Mouse (Mus musculus) hindbrain, embryonic 13.5 days (tissue): ENCODE measurements at regions not wholly inside any gene's neighbourhood (a gene's known extent, or its start where the extent isn't known, plus 50 kb on each side); places are given as distances from the start of the nearest gene placed in this dataset.

Experiments used
- ATAC-seq: fragments of 200-750 bp; cut with Nextera tagmentation; 2 replicates; pipeline ENCODE4 v1.8.0; 2017; ENCODE audit warnings: moderate TSS enrichment; ENCODE audit not compliant: low FRiP score
- H3K27ac ChIP-seq: fragments of 300-500 bp; sonication (generic); 2 replicates; pipeline ENCODE4 v1.5.1; 2015; ENCODE audit warnings: inconsistent platforms, mild to moderate bottlenecking, moderate library complexity
- H3K27me3 ChIP-seq: fragments of 300-500 bp; sonication (generic); 2 replicates; pipeline ENCODE4 v1.6.1; 2015; ENCODE audit warnings: mild to moderate bottlenecking, inconsistent platforms
- H3K36me3 ChIP-seq: fragments of 300-500 bp; sonication (generic); 2 replicates; pipeline ENCODE4 v1.6.1; 2015; ENCODE audit warnings: mild to moderate bottlenecking, inconsistent platforms
- H3K4me1 ChIP-seq: fragments of 300-500 bp; sonication (generic); replicated peaks from 2 replicates; pipeline ENCODE4 v1.6.1; 2015; ENCODE audit warnings: inconsistent platforms
- H3K4me2 ChIP-seq: fragments of 300-500 bp; sonication (generic); 2 replicates; pipeline ENCODE4 v1.6.1; 2015; ENCODE audit warnings: inconsistent platforms, mild to moderate bottlenecking, moderate library complexity
- H3K4me3 ChIP-seq: fragments of 300-500 bp; sonication (generic); 2 replicates; pipeline ENCODE4 v1.5.1; 2015; ENCODE audit warnings: mild to moderate bottlenecking, inconsistent platforms
- H3K9ac ChIP-seq: fragments of 300-500 bp; sonication (generic); 2 replicates; pipeline ENCODE4 v1.6.1; 2015; ENCODE audit warnings: mild to moderate bottlenecking, inconsistent platforms
- H3K9me3 ChIP-seq: fragments of 300-500 bp; sonication (generic); 2 replicates; pipeline ENCODE4 v1.6.1; 2016; ENCODE audit warnings: inconsistent platforms
- WGBS: fragments of 180-500 bp; shearing (Covaris S2); methylation state at CpG from one replicate; pipeline ENCODE4 v1.1.7; 2015; 5-methylcytosine and 5-hydroxymethylcytosine counted together

DNA sequence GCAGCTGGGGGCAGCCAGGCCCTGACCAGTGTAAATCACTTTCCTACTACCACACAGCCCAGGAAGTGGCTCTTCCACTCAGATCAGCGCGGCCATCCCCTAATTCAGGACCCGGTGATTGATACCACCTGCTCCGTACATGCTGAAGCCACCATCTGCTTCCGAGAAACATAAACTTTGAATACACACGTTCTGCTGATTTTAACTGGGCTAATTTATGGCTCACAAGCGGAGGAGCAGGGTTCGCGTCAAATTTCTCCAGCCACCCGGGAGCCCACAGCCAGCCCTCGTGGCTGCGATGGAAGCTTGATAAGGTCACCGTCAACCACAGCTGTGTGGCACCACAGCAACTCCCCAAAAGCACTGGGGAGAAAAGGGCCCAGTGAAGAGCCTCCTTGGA lies 72.0 kb upstream of the Nkx1-1 start:
- peaks cover 26% of the 10 kb centered on the region for H3K4me1 ChIP-seq
- 49% methylated on average over 13 of the region's 13 CpGs for WGBS
- H3K4me3 ChIP-seq: no peak overlapping the region
- no peak overlapping the region for H3K4me2 ChIP-seq
- no peaks in the 10 kb centered on the region for H3K36me3 ChIP-seq
- peaks cover 68% of the 10 kb centered on the region for H3K27me3 ChIP-seq
- ATAC-seq: no peak
- H3K9me3 ChIP-seq: no peaks in the 10 kb centered on the region
- H3K9ac ChIP-seq: no peak overlapping the region
- no peak overlapping the region for H3K27ac ChIP-seq

DNA sequence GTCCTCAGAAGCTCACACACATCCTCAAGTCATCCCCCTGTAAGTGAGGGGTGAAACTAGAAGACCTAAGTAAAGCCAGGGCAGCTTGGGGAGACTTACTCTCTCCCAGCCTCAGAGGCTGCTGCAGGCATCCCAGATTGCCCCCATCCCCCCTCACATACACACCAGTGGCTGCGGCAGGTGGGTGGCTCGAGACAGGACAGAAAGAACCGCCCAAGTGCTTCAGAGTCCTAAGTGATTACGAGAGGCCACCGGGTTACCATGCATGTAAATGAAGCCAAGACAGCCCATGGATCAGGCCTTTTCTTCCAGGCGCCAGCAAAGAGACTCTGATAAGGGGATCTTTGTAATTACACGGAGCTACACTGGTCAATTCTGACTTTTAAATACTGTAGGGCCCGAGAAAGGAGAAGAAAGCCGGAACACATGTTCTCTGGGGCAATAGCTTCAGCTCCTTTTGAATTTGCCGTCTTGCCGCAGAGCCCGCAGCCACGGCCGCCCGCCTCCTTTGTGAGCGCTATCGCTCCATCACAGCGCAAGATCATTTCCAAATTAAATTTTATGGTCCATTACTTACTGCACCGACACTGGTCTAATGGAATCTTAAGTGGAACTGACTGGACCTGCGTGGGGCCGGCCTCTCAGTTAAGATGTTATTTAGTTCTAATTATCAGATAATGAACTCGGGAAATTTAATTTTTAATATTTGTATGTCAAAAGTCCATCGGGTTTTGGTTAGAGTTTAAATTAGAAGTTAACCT lies 68.1 kb upstream of the Nkx1-1 start:
- Histone ChIP-seq H3K27ac (0 out of 2 replicates have a peak overlapping the region, but pooled peaks have one; percentile 23), H3K4me3 (no peak overlapping the region), H3K4me1 (peaks cover 29% of the 10 kb centered on the region), H3K9me3 (no peaks in the 10 kb centered on the region), H3K27me3 (peaks cover 81% of the 10 kb centered on the region), H3K4me2 (peak overlapping the region; percentile 27), H3K36me3 (no peaks in the 10 kb centered on the region), H3K9ac (peak overlapping the region; percentile 21; the same call in 1 of the 2 replicates)
- ATAC-seq: no peak
- WGBS: 26% methylated on average over 23 of the region's 23 CpGs

DNA sequence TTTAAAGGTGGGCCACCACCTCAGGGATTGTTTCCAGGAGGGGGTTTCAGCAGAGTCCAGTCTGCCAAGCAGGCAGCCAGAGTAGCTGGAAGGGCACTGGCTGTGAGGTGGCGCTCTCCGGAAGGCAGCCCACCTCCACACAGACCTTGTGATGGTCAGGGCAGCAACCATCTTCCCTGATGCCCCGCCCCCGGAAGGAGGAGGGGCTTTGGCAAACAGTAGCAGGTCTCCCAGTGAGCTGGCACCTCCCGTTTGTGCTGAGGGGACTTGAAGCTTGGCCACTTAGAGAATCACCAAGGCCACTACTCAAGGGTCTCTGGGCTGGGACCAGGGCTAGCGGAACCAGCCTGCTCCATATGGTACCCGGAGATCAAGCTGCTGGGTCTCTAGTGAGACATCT lies 67.4 kb upstream of the Nkx1-1 start:
- Histone ChIP-seq H3K9ac (peak overlapping the region; percentile 21; the same call in 1 of the 2 replicates), H3K36me3 (no peaks in the 10 kb centered on the region), H3K4me1 (peaks cover 32% of the 10 kb centered on the region), H3K27ac (0 out of 2 replicates have a peak overlapping the region, but pooled peaks have one; percentile 4), H3K9me3 (no peaks in the 10 kb centered on the region), H3K27me3 (peaks cover 80% of the 10 kb centered on the region), H3K4me3 (no peak overlapping the region), H3K4me2 (no peak overlapping the region; the same call in 1 of the 2 replicates)
- ATAC-seq: no peak
- 49% methylated on average over 7 of the region's 7 CpGs for WGBS

DNA sequence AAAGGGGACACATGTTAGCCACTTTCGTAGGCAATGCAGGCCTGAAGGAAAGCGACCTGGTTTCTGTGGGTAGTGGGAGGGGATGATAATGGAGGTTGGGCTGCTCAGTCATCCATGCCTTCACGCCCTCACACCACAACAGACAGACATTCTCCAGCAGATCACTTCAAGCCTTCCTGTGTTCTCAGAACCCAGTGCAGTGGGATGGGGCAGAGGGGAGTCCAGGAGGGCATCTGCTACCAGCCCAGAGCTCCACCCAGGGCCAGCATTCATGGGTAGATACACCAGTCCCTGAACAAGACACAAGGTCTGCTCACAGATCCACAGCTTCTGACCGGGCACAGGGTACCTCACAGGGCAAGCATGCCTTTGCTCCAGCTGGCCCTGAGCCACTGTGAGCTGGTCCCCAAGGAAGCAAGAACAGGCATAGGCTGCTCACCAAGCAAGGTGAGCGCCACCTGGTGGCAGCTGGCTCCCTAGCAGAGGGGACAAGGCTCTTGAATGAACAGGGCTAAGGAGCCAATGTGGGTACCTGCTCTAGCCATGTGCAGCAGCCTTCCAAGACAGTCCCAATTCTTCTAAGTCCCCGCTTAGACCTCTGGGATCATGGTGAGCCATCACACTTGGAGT lies 62.2 kb upstream of the Nkx1-1 start:
- Histone ChIP-seq H3K9ac (no peak overlapping the region), H3K4me1 (peaks cover 23% of the 10 kb centered on the region), H3K36me3 (no peaks in the 10 kb centered on the region), H3K27me3 (peaks cover 78% of the 10 kb centered on the region), H3K27ac (0 out of 2 replicates have a peak overlapping the region, but pooled peaks have one; percentile 9), H3K9me3 (no peaks in the 10 kb centered on the region), H3K4me2 (no peak overlapping the region), H3K4me3 (no peak overlapping the region)
- WGBS: 7% methylated on average over 6 of the region's 6 CpGs
- ATAC-seq: peak; percentile 80

DNA sequence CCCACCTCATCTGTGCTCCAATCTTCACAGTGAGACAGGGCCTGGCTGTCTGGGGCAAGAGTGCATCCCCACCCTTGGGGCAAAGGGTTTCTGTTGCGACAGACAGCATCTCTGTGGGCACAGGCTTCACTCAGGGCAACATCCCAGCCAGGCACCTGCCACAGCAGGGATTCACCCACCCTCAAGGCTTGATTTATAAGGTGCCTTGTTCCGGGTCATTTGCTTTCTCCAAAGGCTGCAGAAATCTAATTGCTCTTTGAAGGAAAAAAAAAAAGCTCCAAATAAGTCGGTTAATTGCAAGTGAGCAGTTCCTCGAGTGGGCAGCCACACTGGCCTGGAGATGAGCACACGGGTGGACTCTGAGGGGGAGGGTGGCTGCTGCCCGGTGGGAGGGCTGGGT lies 61.5 kb upstream of the Nkx1-1 start:
- WGBS: 18% methylated on average over 6 of the region's 6 CpGs
- Histone ChIP-seq H3K27ac (no peak overlapping the region), H3K9ac (no peak overlapping the region), H3K36me3 (no peaks in the 10 kb centered on the region), H3K4me2 (no peak overlapping the region), H3K27me3 (peaks cover 80% of the 10 kb centered on the region), H3K9me3 (no peaks in the 10 kb centered on the region), H3K4me3 (no peak overlapping the region), H3K4me1 (peaks cover 18% of the 10 kb centered on the region)
- no peak for ATAC-seq

DNA sequence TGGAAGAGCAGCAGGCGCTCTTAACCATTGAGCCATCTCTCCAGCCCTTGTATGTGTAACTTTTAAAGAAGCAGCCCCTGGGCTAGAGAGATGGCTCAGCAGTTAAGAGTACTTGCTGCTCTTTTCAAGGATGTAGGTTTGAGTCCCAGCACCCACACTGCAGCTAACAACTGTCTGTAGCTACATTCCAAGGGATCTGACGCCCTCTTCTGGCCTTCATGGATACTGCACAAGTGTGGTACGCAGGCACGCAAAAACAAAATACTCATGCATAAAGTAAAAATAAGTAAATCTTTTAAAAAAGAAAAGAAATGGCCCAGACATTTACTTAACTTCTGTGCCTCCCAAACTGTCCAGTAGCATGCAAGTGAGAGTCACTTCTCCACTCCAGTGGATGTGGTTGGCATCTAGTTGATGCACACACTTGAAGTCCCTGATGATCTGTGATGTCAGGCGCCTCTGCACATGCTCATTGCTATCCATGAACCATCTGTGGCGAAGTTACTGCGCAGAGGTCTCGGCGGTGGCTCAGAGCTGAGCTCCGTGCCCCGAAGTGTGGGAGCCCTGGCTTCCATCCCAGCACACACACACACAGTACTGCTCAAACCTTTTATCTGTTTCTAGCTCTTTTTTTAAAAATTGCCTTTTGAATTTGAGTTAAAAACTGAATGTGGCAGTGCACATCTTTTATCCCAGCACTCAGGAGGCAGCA lies 59.0 kb upstream of the Nkx1-1 start:
- no peak for ATAC-seq
- 90% methylated on average over 11 of the region's 11 CpGs for WGBS
- H3K9ac ChIP-seq: no peak overlapping the region
- H3K4me2 ChIP-seq: no peak overlapping the region
- H3K27me3 ChIP-seq: peaks cover 80% of the 10 kb centered on the region
- H3K9me3 ChIP-seq: no peaks in the 10 kb centered on the region
- H3K4me3 ChIP-seq: no peak overlapping the region
- H3K27ac ChIP-seq: no peak overlapping the region
- H3K4me1 ChIP-seq: peaks cover 30% of the 10 kb centered on the region
- no peaks in the 10 kb centered on the region for H3K36me3 ChIP-seq

DNA sequence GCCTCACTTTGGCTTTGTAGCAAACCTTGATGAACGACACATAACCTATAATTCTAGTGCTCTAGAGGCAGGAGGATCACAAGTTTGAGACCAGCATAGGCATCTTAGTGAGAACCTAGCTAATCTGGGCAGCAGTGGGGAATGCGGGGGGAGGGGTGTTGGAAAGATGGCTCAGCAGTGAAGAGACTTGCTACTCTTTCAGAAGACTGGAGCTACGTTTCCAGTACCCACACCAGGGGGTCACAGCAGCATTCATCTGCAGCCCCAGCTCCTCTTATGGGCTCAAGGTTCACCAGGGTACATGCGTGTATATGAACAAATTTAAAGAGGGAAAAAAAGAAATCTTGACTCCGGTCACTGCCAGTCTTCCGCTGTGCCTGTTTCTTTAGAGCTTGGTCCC lies 55.5 kb upstream of the Nkx1-1 start:
- no peak overlapping the region for H3K4me3 ChIP-seq
- no peak overlapping the region for H3K4me2 ChIP-seq
- no peak overlapping the region for H3K27ac ChIP-seq
- peaks cover 68% of the 10 kb centered on the region for H3K27me3 ChIP-seq
- WGBS: 74% methylated on average over 6 of the region's 6 CpGs
- no peak for ATAC-seq
- H3K36me3 ChIP-seq: no peaks in the 10 kb centered on the region
- no peaks in the 10 kb centered on the region for H3K9me3 ChIP-seq
- peaks cover 27% of the 10 kb centered on the region for H3K4me1 ChIP-seq
- H3K9ac ChIP-seq: no peak overlapping the region

DNA sequence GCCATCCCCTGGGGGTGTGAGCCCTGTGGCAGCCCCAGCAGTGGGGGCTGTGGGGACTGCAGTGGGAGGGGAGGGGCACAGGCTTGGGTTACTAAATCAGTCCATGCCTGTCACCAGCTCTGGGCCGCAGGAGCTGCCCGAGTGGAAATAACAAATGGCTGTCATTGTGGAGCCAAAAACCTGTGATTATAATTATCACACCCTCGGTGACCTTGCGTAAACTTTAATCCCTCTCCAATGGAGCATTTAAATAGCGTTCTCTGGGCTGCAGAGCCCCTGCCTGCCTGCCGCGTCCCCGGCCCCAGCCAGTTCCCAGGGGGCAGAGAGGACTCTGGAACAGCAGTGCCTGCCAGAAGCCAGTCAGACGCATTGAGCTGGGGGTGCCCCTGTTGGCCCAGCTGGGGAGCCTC lies 54.4 kb upstream of the Nkx1-1 start:
- ATAC-seq: peak; percentile 37; the same call in 1 of the 2 replicates
- Histone ChIP-seq H3K36me3 (no peaks in the 10 kb centered on the region), H3K4me1 (peaks cover 27% of the 10 kb centered on the region), H3K9me3 (no peaks in the 10 kb centered on the region), H3K27ac (no peak overlapping the region), H3K4me2 (no peak overlapping the region), H3K9ac (no peak overlapping the region), H3K27me3 (peaks cover 73% of the 10 kb centered on the region), H3K4me3 (no peak overlapping the region)
- WGBS: 5% methylated on average over 9 of the region's 9 CpGs

DNA sequence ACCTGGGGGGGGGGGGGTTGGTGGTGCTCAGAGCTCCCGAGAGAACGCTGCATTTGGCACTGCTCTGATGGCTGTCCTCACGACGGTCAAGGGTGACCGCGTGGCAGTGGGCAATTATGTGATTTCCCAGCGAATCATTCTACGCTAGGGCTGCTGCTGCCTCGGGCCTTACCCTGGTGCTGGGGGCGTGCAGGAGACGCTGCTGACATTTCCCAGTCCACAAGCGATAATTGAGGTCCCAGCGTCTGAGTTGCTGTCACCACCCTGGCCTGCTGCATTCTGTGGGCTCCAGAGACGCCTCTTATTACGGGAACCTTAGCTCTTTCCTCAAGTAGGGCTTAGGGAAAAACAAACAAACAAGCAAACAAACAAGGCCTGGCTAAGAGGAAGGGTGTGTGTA lies 52.0 kb upstream of the Nkx1-1 start:
- no peak for ATAC-seq
- no peaks in the 10 kb centered on the region for H3K36me3 ChIP-seq
- H3K9ac ChIP-seq: no peak overlapping the region
- peaks cover 74% of the 10 kb centered on the region for H3K27me3 ChIP-seq
- H3K4me3 ChIP-seq: no peak overlapping the region
- H3K9me3 ChIP-seq: no peaks in the 10 kb centered on the region
- H3K27ac ChIP-seq: no peak overlapping the region
- WGBS: 60% methylated on average over 13 of the region's 15 CpGs
- H3K4me1 ChIP-seq: peaks cover 36% of the 10 kb centered on the region
- no peak overlapping the region for H3K4me2 ChIP-seq
